25 mouse cellular contexts compared by ENCODE assay signal in genomic region chr9:70893526-70893925, GRCm38 (mm10). TPM values are rescaled to one million over a fixed set of nuclear protein-coding genes. Genes with fewer than 3 reads are reported as not detected.
DNase-seq lines count a peak whose midpoint lies in the region; ATAC-seq and TF ChIP-seq lines count a peak whose summit lies in the region.
"Had no signal": no experiment of that assay in that cellular context is flagged by ENCODE, and none has a peak within 500 bp of the region (broad histone marks: within the 10 kb centered on the region; RNA-seq: fewer than 3 reads in every experiment).

No protein-coding gene starts in this region.

- 0 out of 2 replicates have a peak, but pooled peaks have one; percentile 9 for ATAC-seq in kidney, postnatal 0 days (replicated peaks; ENCODE audit: low FRiP score, low read depth)
- ATAC-seq in liver, embryonic 13.5 days (ENCODE audit: low read depth): no peak
- ATAC-seq in stomach, embryonic 16.5 days (ENCODE audit: insufficient read depth, low FRiP score): peak; percentile 56; the same call in 1 of the 2 replicates
- ATAC-seq: activated CD4-positive, CD25-positive, alpha-beta regulatory T cell, adult 4 months; forebrain, embryonic 13.5 days; forebrain, postnatal 0 days; Patski had no signal

- peak; percentile 19 for DNase-seq in embryo, embryonic 10.5 days (ENCODE audit: low spot score)
- DNase-seq in embryo, embryonic 11 days: no peak
- DNase-seq in kidney, postnatal 0 days (ENCODE audit: low spot score): no peak
- no peak for DNase-seq in kidney, postnatal 10 days
- DNase-seq in liver, embryonic 13.5 days: no peak
- no peak for DNase-seq in B cell, adult 2 months
- DNase-seq: adrenal gland, postnatal 14 days; cerebellum, adult 11-12 months; cerebellum, adult 9-10 months; cerebellum, postnatal 25 days; forebrain, postnatal 0 days; gastrocnemius, adult 2 months; gastrocnemius, postnatal 36 days; heart, adult 2 months; heart, postnatal 14 days had no signal

- H3K9ac ChIP-seq in kidney, postnatal 0 days (ENCODE audit: low read depth, low read length): no peak overlapping the region
- no peak overlapping the region for H3K9ac ChIP-seq in liver, embryonic 13.5 days
- no peak overlapping the region for H3K9ac ChIP-seq in stomach, embryonic 16.5 days (ENCODE audit: low read length)
- H3K9ac ChIP-seq: forebrain, embryonic 13.5 days; forebrain, postnatal 0 days; heart, embryonic 15.5 days; hindbrain, embryonic 13.5 days had no signal

- H3K4me3 ChIP-seq in kidney, postnatal 0 days (replicated peaks; ENCODE audit: low read depth, low read length): no peak overlapping the region
- no peak overlapping the region for H3K4me3 ChIP-seq in liver, embryonic 13.5 days (replicated peaks)
- no peak overlapping the region for H3K4me3 ChIP-seq in stomach, embryonic 16.5 days (replicated peaks; ENCODE audit: low read length)
- H3K4me3 ChIP-seq: embryonic facial prominence, embryonic 10.5 days; forebrain, embryonic 13.5 days; gastrocnemius, adult 2 months; heart, adult 2 months; heart, embryonic 15.5 days; hindbrain, embryonic 13.5 days had no signal

- H3K4me1 ChIP-seq in kidney, postnatal 0 days (replicated peaks; ENCODE audit: insufficient read depth, low read length): 0 out of 2 replicates have a peak, but pooled peaks cover 4% of the 10 kb centered on the region
- peaks cover 73% of the 10 kb centered on the region for H3K4me1 ChIP-seq in liver, embryonic 13.5 days (replicated peaks)
- peaks cover 11% of the 10 kb centered on the region; the same call in 1 of the 2 replicates for H3K4me1 ChIP-seq in stomach, embryonic 16.5 days (ENCODE audit: control insufficient read depth, insufficient read depth, low read length)
- H3K4me1 ChIP-seq: forebrain, embryonic 13.5 days; hindbrain, embryonic 13.5 days had no signal

- no peak overlapping the region for H3K4me2 ChIP-seq in kidney, postnatal 0 days (ENCODE audit: low read length)
- no peak overlapping the region for H3K4me2 ChIP-seq in liver, embryonic 13.5 days
- no peak overlapping the region for H3K4me2 ChIP-seq in stomach, embryonic 16.5 days (ENCODE audit: low read depth, low read length)
- H3K4me2 ChIP-seq: forebrain, embryonic 13.5 days; heart, embryonic 11.5 days; heart, embryonic 15.5 days; hindbrain, embryonic 13.5 days had no signal

- H3K9me3 ChIP-seq in kidney, postnatal 0 days (replicated peaks; ENCODE audit: low read length): no peaks in the 10 kb centered on the region
- 0 out of 2 replicates have a peak, but pooled peaks cover 2% of the 10 kb centered on the region for H3K9me3 ChIP-seq in liver, embryonic 13.5 days (replicated peaks)
- H3K9me3 ChIP-seq in stomach, embryonic 16.5 days (replicated peaks; ENCODE audit: control insufficient read depth, low read length): 0 out of 2 replicates have a peak, but pooled peaks cover 7% of the 10 kb centered on the region
- H3K9me3 ChIP-seq: embryonic facial prominence, embryonic 10.5 days; forebrain, embryonic 13.5 days; heart, embryonic 15.5 days; hindbrain, embryonic 13.5 days had no signal

- H3K27ac ChIP-seq in kidney, postnatal 0 days: no peak overlapping the region
- H3K27ac ChIP-seq in liver, embryonic 13.5 days: peak overlapping the region; percentile 80; the same call in 1 of the 2 replicates
- 0 out of 2 replicates have a peak overlapping the region, but pooled peaks have one; percentile 16 for H3K27ac ChIP-seq in stomach, embryonic 16.5 days (ENCODE audit: low read length)
- H3K27ac ChIP-seq: embryonic facial prominence, embryonic 10.5 days; forebrain, embryonic 13.5 days; gastrocnemius, adult 2 months; heart, adult 2 months; heart, embryonic 15.5 days; hindbrain, embryonic 13.5 days had no signal

- no peaks in the 10 kb centered on the region for H3K27me3 ChIP-seq in kidney, postnatal 0 days (ENCODE audit: insufficient read depth, low read length)
- H3K27me3 ChIP-seq in liver, embryonic 13.5 days: no peaks in the 10 kb centered on the region
- no peaks in the 10 kb centered on the region for H3K27me3 ChIP-seq in stomach, embryonic 16.5 days (ENCODE audit: control insufficient read depth, insufficient read depth, low read length)
- H3K27me3 ChIP-seq: CH12.LX; forebrain, embryonic 13.5 days; heart, embryonic 15.5 days; hindbrain, embryonic 13.5 days; Patski had no signal

- WGBS in kidney, postnatal 0 days: 33% methylated on average over 3 of the region's 3 CpGs
- WGBS in liver, embryonic 13.5 days (ENCODE audit: insufficient replicate concordance): 57% methylated on average over 3 of the region's 3 CpGs
- WGBS in stomach, embryonic 16.5 days: 31% methylated on average over 3 of the region's 3 CpGs

- TF ChIP-seq CTCF in kidney, postnatal 0 days (IDR thresholded peaks at IDR 0.05; ENCODE audit: low read depth): no peak

- H3K36me3 ChIP-seq in kidney, postnatal 0 days (ENCODE audit: insufficient read depth, low read length): no peaks in the 10 kb centered on the region
- no peaks in the 10 kb centered on the region for H3K36me3 ChIP-seq in liver, embryonic 13.5 days
- H3K36me3 ChIP-seq in stomach, embryonic 16.5 days (ENCODE audit: control insufficient read depth, insufficient read depth, low read length): no peaks in the 10 kb centered on the region
- H3K36me3 ChIP-seq: embryonic facial prominence, embryonic 10.5 days; heart, embryonic 15.5 days; hindbrain, embryonic 13.5 days had no signal

RNA-seq across cellular contexts. Expression of gene Lipc, which starts 58.5 kb away (rescaled TPM):
- polyA plus RNA-seq in kidney, postnatal 0 days (2015; fragmentation: Nextera tagmentation; extraction: Ambion mirVana): 0.45 and 0.46 TPM in 2 replicates
- 19.7 and 24.6 TPM in 2 replicates for polyA plus RNA-seq in liver, embryonic 13.5 days (2015; fragmentation: Nextera tagmentation; extraction: Ambion mirVana)
- polyA plus RNA-seq in stomach, embryonic 16.5 days (2015; fragmentation: Nextera tagmentation; extraction: Ambion mirVana): 2.9 and 3.8 TPM in 2 replicates
- polyA plus RNA-seq: C2C12; embryonic facial prominence, embryonic 10.5 days; forebrain, embryonic 13.5 days; hindbrain, embryonic 13.5 days had no signal
